Mouse (Mus musculus): Measurements from ENCODE around the gene Copb2.

- TF ChIP-seq CTCF (IDR thresholded peaks at IDR 0.05; ENCODE audit: extremely low read depth, insufficient read depth, insufficient read length, insufficient replicate concordance): no peak
- no peak for TF ChIP-seq POLR2A (IDR thresholded peaks at IDR 0.05; ENCODE audit: low read depth, low read length)
Observed at GRCm38 (mm10) chr9:98544042-98544441, 19.5 kb upstream of the Copb2 start.
